Mouse (Mus musculus) CH12.LX (cell line): ENCODE measurements around the gene 4930442H23Rik. TPM values are rescaled to one million over a fixed set of nuclear protein-coding genes. Genes with fewer than 3 reads are reported as not detected.

Experiments used
- DNase-seq: peaks from one replicate; pipeline ENCODE4 v3.0.0-alpha.2; 2013; ENCODE audit errors: extremely low read depth
- H3K27ac ChIP-seq: 2 replicates; pipeline ENCODE4 v1.5.1; 2012; ENCODE audit warnings: low read depth, mild to moderate bottlenecking, control low read depth, moderate library complexity; ENCODE audit not compliant: insufficient read depth
- H3K27me3 ChIP-seq: replicated peaks from 2 replicates; pipeline ENCODE3; 2012; ENCODE audit warnings: inconsistent platforms
- H3K36me3 ChIP-seq, 2 experiments: replicated peaks in 1 of 2; 2 replicates each; pipeline versions ENCODE3 to v1.6.1; 2012; ENCODE audit warnings: inconsistent platforms in 1 of 2, low read length in 1 of 2, mild to moderate bottlenecking in 1 of 2, mixed read lengths in 1 of 2, moderate library complexity in 1 of 2; ENCODE audit not compliant: control insufficient read depth in 1 of 2, insufficient read depth in 1 of 2
- H3K4me1 ChIP-seq, 2 experiments: 2 replicates each; pipeline ENCODE4 v1.6.1; 2012; ENCODE audit warnings: inconsistent platforms in 1 of 2, moderate library complexity in 1 of 2; ENCODE audit not compliant: insufficient read depth in 2 of 2, control insufficient read depth in 1 of 2
- H3K4me2 ChIP-seq: 2 replicates; pipeline ENCODE4 v1.6.1; 2012; ENCODE audit warnings: low read depth, mild to moderate bottlenecking, control low read depth; ENCODE audit not compliant: poor library complexity, insufficient read depth, severe bottlenecking
- H3K4me3 ChIP-seq, 3 experiments: fragments of 150-350 bp in 1 of 3; sonication (generic) in 1 of 3; replicated peaks in 1 of 3; 2 replicates each; pipeline versions ENCODE3 to v1.5.1; 2011 to 2012; ENCODE audit warnings: low read depth in 2 of 3, low read length in 2 of 3, mild to moderate bottlenecking in 2 of 3, moderate library complexity in 2 of 3, control low read depth in 1 of 3, improper control_type of control experiment in 1 of 3, inconsistent platforms in 1 of 3, mixed read lengths in 1 of 3; ENCODE audit not compliant: poor library complexity in 1 of 3
- H3K79me2 ChIP-seq: replicated peaks from 2 replicates; pipeline ENCODE4 v1.6.1; 2012; ENCODE audit warnings: mild to moderate bottlenecking, moderate library complexity; ENCODE audit not compliant: control insufficient read depth, poor library complexity, insufficient read depth, severe bottlenecking; ENCODE audit errors: extremely low read depth
- H3K9ac ChIP-seq: 2 replicates; pipeline ENCODE4 v1.6.1; 2012; ENCODE audit warnings: low read depth, mild to moderate bottlenecking, control low read depth, moderate library complexity; ENCODE audit not compliant: insufficient read depth
- H3K9me3 ChIP-seq: replicated peaks from 2 replicates; pipeline ENCODE3; 2012; ENCODE audit warnings: low read length, inconsistent platforms, mixed read lengths
- CHD2 ChIP-seq: IDR thresholded peaks from 2 replicates; pipeline ENCODE4 v1.6.1; 2011; ENCODE audit warnings: low read length, improper control_type of control experiment
- E2F4 ChIP-seq: IDR thresholded peaks from 2 replicates; pipeline ENCODE4 v1.6.1; 2011; ENCODE audit warnings: low read depth, low read length, improper control_type of control experiment; ENCODE audit not compliant: insufficient replicate concordance
- ELF1 ChIP-seq: IDR thresholded peaks from 2 replicates; pipeline ENCODE4 v1.6.1; 2014; ENCODE audit warnings: low read depth, mild to moderate bottlenecking, inconsistent platforms, low read length, improper control_type of control experiment
- EP300 ChIP-seq: IDR thresholded peaks from 2 replicates; pipeline ENCODE4 v1.6.1; 2011; ENCODE audit warnings: low read length, improper control_type of control experiment
- MAFK ChIP-seq: IDR thresholded peaks from 2 replicates; pipeline ENCODE4 v1.6.1; 2011; ENCODE audit warnings: low read length, improper control_type of control experiment; ENCODE audit not compliant: insufficient replicate concordance
- MAX ChIP-seq: IDR thresholded peaks from 2 replicates; pipeline ENCODE4 v1.6.1; 2011; ENCODE audit warnings: low read length, improper control_type of control experiment
- MXI1 ChIP-seq: IDR thresholded peaks from 2 replicates; pipeline ENCODE4 v1.6.1; 2011; ENCODE audit warnings: mild to moderate bottlenecking, low read depth, low read length, improper control_type of control experiment
- MYC ChIP-seq: IDR thresholded peaks from 2 replicates; pipeline ENCODE4 v1.6.1; 2011; ENCODE audit warnings: low read depth, mild to moderate bottlenecking, improper control_type of control experiment, low read length
- NRF1 ChIP-seq: IDR thresholded peaks from 2 replicates; pipeline ENCODE4 v1.6.1; 2014; ENCODE audit warnings: low read depth, mild to moderate bottlenecking, inconsistent platforms, low read length, improper control_type of control experiment, moderate library complexity
- PAX5 ChIP-seq: IDR thresholded peaks from 2 replicates; pipeline ENCODE4 v1.6.1; 2012; ENCODE audit warnings: low read length, inconsistent platforms, mixed read lengths
- SIN3A ChIP-seq: IDR thresholded peaks from 2 replicates; pipeline ENCODE4 v1.6.1; 2012; ENCODE audit warnings: low read length, improper control_type of control experiment, inconsistent platforms
- TBP ChIP-seq: conservative IDR thresholded peaks from 2 replicates; pipeline ENCODE4 v1.6.1; 2011; ENCODE audit warnings: low read depth, low read length, improper control_type of control experiment
- TCF12 ChIP-seq: IDR thresholded peaks from 2 replicates; pipeline ENCODE4 v1.6.1; 2014; ENCODE audit warnings: low read depth, mild to moderate bottlenecking, inconsistent platforms, low read length, improper control_type of control experiment
- UBTF ChIP-seq: IDR thresholded peaks from 2 replicates; pipeline ENCODE4 v1.6.1; 2012; ENCODE audit warnings: low read depth, mild to moderate bottlenecking, inconsistent platforms, low read length, improper control_type of control experiment, moderate library complexity
- USF1 ChIP-seq: IDR thresholded peaks from 2 replicates; pipeline ENCODE4 v1.6.1; 2014; ENCODE audit warnings: low read depth, mild to moderate bottlenecking, inconsistent platforms, low read length, improper control_type of control experiment
- ZKSCAN1 ChIP-seq: IDR thresholded peaks from 2 replicates; pipeline ENCODE4 v1.6.1; 2012; ENCODE audit warnings: low read depth, inconsistent platforms, low read length, improper control_type of control experiment, borderline replicate concordance
- ZMIZ1 ChIP-seq: IDR thresholded peaks from 2 replicates; pipeline ENCODE4 v1.6.1; 2012; ENCODE audit warnings: low read depth, mild to moderate bottlenecking, inconsistent platforms, low read length, improper control_type of control experiment
- ZNF384 ChIP-seq: IDR thresholded peaks from 2 replicates; pipeline ENCODE4 v1.6.1; 2012; ENCODE audit warnings: low read depth, low read length, improper control_type of control experiment, inconsistent platforms
- dilution Hi-C: fragments of 300-500 bp; cut with MboI; formaldehyde crosslinking; loops from 2 replicates; pipeline ENCODE4 v1.14.3; 2020; ENCODE audit warnings: low sequenced_read_pairs; ENCODE audit not compliant: extremely low pct_unique_long_range_greater_than_20kb, extremely low pct_ligation_motif_present
- in situ Hi-C: fragments of 300-500 bp; cut with MboI; formaldehyde crosslinking; loops from 3 replicates; pipeline ENCODE4 v1.14.3; 2019; ENCODE audit warnings: low sequenced_read_pairs, low pct_ligation_motif_present, low pct_unique_long_range_greater_than_20kb, mixed read lengths
- polyA plus RNA-seq: library from polyadenylated mRNA; unstranded; fragments of >175 nt; gene quantifications from 2 replicates; pipeline ENCODE4 v1.2.1, GENCODE M21; 2012; ENCODE audit warnings: low read depth; ENCODE audit not compliant: insufficient read length
- total RNA-seq, 2 experiments: library from RNA; depleted of rRNA; stranded (reverse); fragments of 300-350 nt in 1 of 2; fragments of >200 nt in 1 of 2; gene quantifications; 2 replicates each; pipeline ENCODE4 v1.2.3; 2012 to 2014

The 4930442H23Rik gene
- total and polyA plus RNA-seq, 3 experiments = 0.27 TPM; not detected in 2

GRCm38 (mm10) chr10:81216810-81217209 lies 33.2 kb upstream of the 4930442H23Rik start:
- no peaks in the 10 kb centered on the region for H3K36me3 ChIP-seq
- H3K4me1 ChIP-seq = peaks cover 0 to 11% of the 10 kb centered on the region in 2 experiments; a peak in 2 of 4 replicates
- in situ Hi-C loops = no loop called here
- H3K79me2 ChIP-seq = no peaks in the 10 kb centered on the region
- dilution Hi-C loops = no loop called here
- no peak overlapping the region for H3K27ac ChIP-seq
- no peak overlapping the region for H3K4me2 ChIP-seq
- no peak for DNase-seq
- H3K27me3 ChIP-seq = peaks cover 11% of the 10 kb centered on the region
- no peak for TF ChIP-seq TCF12
- TF ChIP-seq NRF1 = no peak
- TF ChIP-seq PAX5 = no peak
- no peak for TF ChIP-seq MYC
- no peak for TF ChIP-seq ZMIZ1
- TF ChIP-seq EP300 = no peak
- TF ChIP-seq UBTF = no peak
- TF ChIP-seq USF1 = no peak
- TF ChIP-seq MAX = no peak
- TF ChIP-seq SIN3A = no peak
- TF ChIP-seq ELF1 = no peak
- TF ChIP-seq TBP = no peak
- TF ChIP-seq MAFK = no peak
- TF ChIP-seq ZKSCAN1 = no peak
- no peak for TF ChIP-seq MXI1
- TF ChIP-seq E2F4 = no peak
- TF ChIP-seq ZNF384 = no peak
- H3K9me3 ChIP-seq = peaks cover 13% of the 10 kb centered on the region
- H3K9ac ChIP-seq = no peak overlapping the region
- no peak overlapping the region for H3K4me3 ChIP-seq

DNA sequence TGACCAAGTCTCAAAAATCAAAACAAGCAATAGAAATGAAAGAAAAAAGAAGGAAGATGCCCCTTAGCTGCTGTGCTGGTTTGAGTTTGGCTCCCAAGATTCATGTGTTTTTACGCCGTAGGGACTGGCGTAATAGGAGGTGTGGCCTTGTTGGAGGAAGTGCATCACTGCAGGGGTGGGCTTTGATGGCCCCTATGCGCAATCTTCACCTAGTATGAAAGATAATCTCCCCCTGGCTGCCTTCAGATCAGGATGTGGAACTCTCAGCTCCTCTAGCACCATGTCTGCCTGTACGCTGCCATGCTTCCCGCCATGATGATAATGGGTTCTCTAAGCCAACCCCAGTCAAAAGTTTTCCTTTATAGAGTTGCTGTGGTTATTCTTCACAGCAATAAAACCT lies 32.6 kb upstream of the 4930442H23Rik start:
- H3K9ac ChIP-seq = no peak overlapping the region
- peaks cover 13% of the 10 kb centered on the region for H3K9me3 ChIP-seq
- no peak overlapping the region for H3K27ac ChIP-seq
- H3K27me3 ChIP-seq = peaks cover 13% of the 10 kb centered on the region
- H3K79me2 ChIP-seq = no peaks in the 10 kb centered on the region
- no peaks in the 10 kb centered on the region for H3K36me3 ChIP-seq
- no peak for TF ChIP-seq CHD2
- TF ChIP-seq SIN3A = no peak
- TF ChIP-seq NRF1 = no peak
- dilution Hi-C loops = no loop called here
- H3K4me1 ChIP-seq = peaks cover 0 to 6% of the 10 kb centered on the region in 2 experiments; a peak in 2 of 4 replicates
- in situ Hi-C loops = no loop called here
- H3K4me3 ChIP-seq = no peak overlapping the region
- DNase-seq = no peak
- H3K4me2 ChIP-seq = no peak overlapping the region
